Mouse (Mus musculus) stomach, embryonic 14.5 days (tissue): ENCODE results near the gene Ube2j2. TPM values are rescaled to one million over a fixed set of nuclear protein-coding genes. Genes with fewer than 3 reads are reported as not detected.
A peak's percentile ranks its signal among the peaks of the same experiment; 100 is the strongest.

Experiments
- ATAC-seq: fragments of 200-750 bp; cut with Nextera tagmentation; 2 replicates; pipeline ENCODE4 v1.8.0; 2017; ENCODE audit warnings: low read depth, moderate TSS enrichment; ENCODE audit not compliant: insufficient number of reproducible peaks, insufficient read depth, low FRiP score
- H3K27ac ChIP-seq: fragments of 300-500 bp; sonication (generic); 2 replicates; pipeline ENCODE4 v1.5.1; 2014; ENCODE audit warnings: mild to moderate bottlenecking, low read length, moderate library complexity, mixed read lengths
- H3K27me3 ChIP-seq: fragments of 300-500 bp; sonication (generic); 2 replicates; pipeline ENCODE4 v1.6.1; 2014; ENCODE audit warnings: low read length, control low read depth, mixed read lengths; ENCODE audit not compliant: control insufficient read depth, insufficient read depth
- H3K36me3 ChIP-seq: fragments of 300-500 bp; sonication (generic); 2 replicates; pipeline ENCODE4 v1.6.1; 2014; ENCODE audit warnings: mild to moderate bottlenecking, control low read depth, low read length, moderate library complexity, mixed read lengths; ENCODE audit not compliant: control insufficient read depth, insufficient read depth
- H3K4me1 ChIP-seq: fragments of 300-500 bp; sonication (generic); 2 replicates; pipeline ENCODE4 v1.6.1; 2014; ENCODE audit warnings: low read length, control low read depth, mixed read lengths; ENCODE audit not compliant: control insufficient read depth, insufficient read depth
- H3K4me2 ChIP-seq: fragments of 300-500 bp; sonication (generic); replicated peaks from 2 replicates; pipeline ENCODE4 v1.6.1; 2014; ENCODE audit warnings: low read depth, low read length, control low read depth
- H3K4me3 ChIP-seq: fragments of 300-500 bp; sonication (generic); 2 replicates; pipeline ENCODE4 v1.5.1; 2014; ENCODE audit warnings: low read depth, low read length, control low read depth
- H3K9ac ChIP-seq: fragments of 300-500 bp; sonication (generic); replicated peaks from 2 replicates; pipeline ENCODE4 v1.6.1; 2014; ENCODE audit warnings: low read depth, mild to moderate bottlenecking, control low read depth, low read length, moderate library complexity, mixed read lengths
- H3K9me3 ChIP-seq: fragments of 300-500 bp; sonication (generic); 2 replicates; pipeline ENCODE4 v1.6.1; 2016; ENCODE audit warnings: low read depth, low read length, control low read depth; ENCODE audit not compliant: control insufficient read depth
- WGBS: fragments of 180-500 bp; shearing (Covaris S2); extraction: QIAGEN DNeasy Blood & Tissue Kit; methylation state at CpG from one replicate; pipeline ENCODE4 v1.1.7; 2014; 5-methylcytosine and 5-hydroxymethylcytosine counted together
- polyA plus RNA-seq: library from polyadenylated mRNA; unstranded; fragments of >200 nt; fragmentation: Nextera tagmentation; extraction: Ambion mirVana; gene quantifications from 2 replicates; pipeline ENCODE4 v1.2.1, GENCODE M21; 2014

Ube2j2 gene
- polyA plus RNA-seq, 1 experiment from 2014 or later, result 107 TPM

DNA sequence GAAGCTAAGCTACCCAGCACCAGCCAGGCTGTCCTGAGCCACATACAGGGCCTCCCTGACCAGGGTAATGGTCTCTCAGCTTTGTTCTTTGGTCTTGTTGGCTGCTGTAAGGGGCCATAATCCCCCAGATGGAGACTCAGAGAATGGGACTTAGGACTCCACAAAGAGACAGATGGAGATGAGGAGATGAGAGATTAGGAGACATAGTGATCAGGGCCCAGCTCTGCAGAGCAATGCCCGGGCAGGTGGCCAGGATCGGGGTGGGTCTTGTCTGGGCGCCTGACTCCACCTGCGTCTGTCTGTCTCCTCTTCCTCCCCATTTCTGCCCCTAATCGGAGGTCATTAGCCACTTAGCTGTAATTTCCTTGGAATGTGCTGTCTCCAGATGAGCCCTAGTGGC, 26.7 kb downstream of the Ube2j2 start:
- Histone ChIP-seq H3K4me2 (no peak overlapping the region), H3K9ac (no peak overlapping the region), H3K4me3 (no peak overlapping the region), H3K36me3 (peaks cover 11% of the 10 kb centered on the region), H3K27ac (no peak overlapping the region), H3K4me1 (peaks cover 3% of the 10 kb centered on the region; the same call in 1 of the 2 replicates), H3K9me3 (no peaks in the 10 kb centered on the region), H3K27me3 (no peaks in the 10 kb centered on the region)
- 87% methylated on average over 5 of the region's 5 CpGs for WGBS
- ATAC-seq, result no peak

DNA sequence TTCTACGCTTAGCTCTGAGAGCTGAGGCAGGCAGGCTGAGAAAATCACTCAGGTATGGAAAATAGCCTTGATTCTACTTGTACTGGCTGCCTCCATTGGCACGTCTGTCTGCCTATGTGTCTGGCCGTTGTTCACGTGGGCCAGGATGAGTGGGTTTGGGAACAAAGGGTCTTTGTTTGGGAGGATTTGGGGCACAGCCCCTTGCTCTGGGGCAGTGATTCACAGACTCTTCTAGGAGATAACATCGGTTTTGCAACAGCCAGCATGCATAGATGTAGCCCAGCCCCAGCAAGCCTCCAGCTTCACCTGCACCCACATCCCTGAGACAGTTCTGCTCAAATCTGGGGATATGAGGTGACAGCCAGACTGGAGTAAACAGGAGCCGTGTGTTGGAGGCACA, 29.0 kb downstream of the Ube2j2 start:
- Histone ChIP-seq H3K27ac (no peak overlapping the region), H3K4me2 (no peak overlapping the region), H3K9me3 (no peaks in the 10 kb centered on the region), H3K4me3 (no peak overlapping the region), H3K27me3 (no peaks in the 10 kb centered on the region), H3K36me3 (no peaks in the 10 kb centered on the region), H3K9ac (no peak overlapping the region), H3K4me1 (peaks cover 3% of the 10 kb centered on the region; the same call in 1 of the 2 replicates)
- ATAC-seq, result no peak
- WGBS, result 81% methylated on average over 6 of the region's 6 CpGs

DNA sequence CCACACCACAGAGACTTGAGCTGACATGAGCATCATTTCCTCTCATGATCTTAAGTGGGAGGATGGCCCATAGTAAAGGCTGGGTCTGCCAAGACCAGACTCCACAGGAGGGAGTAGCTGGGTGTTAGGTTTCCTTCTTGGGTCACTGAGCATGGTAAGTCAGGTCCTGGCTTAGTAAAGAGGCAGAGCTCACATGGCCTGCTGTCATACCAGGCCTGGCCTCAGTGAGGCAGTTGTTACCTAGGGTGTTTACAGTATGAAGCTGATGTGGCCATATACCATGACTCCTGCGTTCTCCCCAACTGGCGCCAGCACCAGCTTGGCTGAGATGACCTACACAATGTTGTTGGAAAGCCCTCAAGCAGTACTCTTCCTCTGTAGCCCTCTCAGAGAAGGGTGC, 29.6 kb downstream of the Ube2j2 start:
- peaks cover 3% of the 10 kb centered on the region; the same call in 1 of the 2 replicates for H3K4me1 ChIP-seq
- ATAC-seq, result no peak
- no peak overlapping the region for H3K27ac ChIP-seq
- 75% methylated on average over 2 of the region's 2 CpGs for WGBS
- H3K36me3 ChIP-seq, result no peaks in the 10 kb centered on the region
- H3K4me3 ChIP-seq, result no peak overlapping the region
- H3K9me3 ChIP-seq, result no peaks in the 10 kb centered on the region
- no peaks in the 10 kb centered on the region for H3K27me3 ChIP-seq
- no peak overlapping the region for H3K4me2 ChIP-seq
- no peak overlapping the region for H3K9ac ChIP-seq

DNA sequence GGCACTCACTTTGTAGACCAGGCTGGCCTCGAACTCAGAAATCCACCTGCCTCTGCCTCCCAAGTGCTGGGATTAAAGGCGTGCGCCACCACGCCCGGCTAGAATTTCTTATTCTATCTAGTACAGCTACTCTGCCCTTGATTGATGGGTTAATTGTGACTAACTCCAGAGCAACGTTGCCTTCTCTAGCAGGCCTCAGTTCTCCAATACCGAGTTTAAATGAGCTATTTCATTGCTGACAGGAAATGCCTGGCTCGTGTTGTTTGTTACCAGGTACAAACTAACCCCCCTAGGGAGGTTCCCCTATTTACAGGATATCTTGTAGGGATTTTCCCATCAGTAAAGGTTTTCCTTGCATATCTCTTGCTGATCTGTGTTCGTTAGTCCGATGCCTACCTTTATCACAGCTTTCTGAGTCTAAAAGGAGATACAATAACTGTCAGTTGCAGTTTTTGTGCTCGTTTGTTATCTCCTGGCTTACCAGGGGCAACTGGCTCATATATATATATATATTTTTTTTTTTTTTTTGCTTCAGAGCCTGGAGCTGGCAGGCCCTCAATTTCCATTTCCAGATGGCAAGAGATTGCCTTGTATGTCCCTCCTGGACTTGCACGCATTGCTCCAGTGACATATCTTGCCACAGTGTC, 37.9 kb downstream of the Ube2j2 start:
- no peaks in the 10 kb centered on the region for H3K4me1 ChIP-seq
- H3K4me3 ChIP-seq, result no peak overlapping the region
- no peaks in the 10 kb centered on the region for H3K36me3 ChIP-seq
- H3K9ac ChIP-seq, result no peak overlapping the region
- no peak for ATAC-seq
- no peaks in the 10 kb centered on the region for H3K27me3 ChIP-seq
- no peak overlapping the region for H3K4me2 ChIP-seq
- no peak overlapping the region for H3K27ac ChIP-seq
- H3K9me3 ChIP-seq, result no peaks in the 10 kb centered on the region
- WGBS, result 77% methylated on average over 12 of the region's 12 CpGs

GRCm38 (mm10) chr4:155983788-155984187, 40.2 kb downstream of the Ube2j2 start:
- Histone ChIP-seq H3K4me1 (no peaks in the 10 kb centered on the region), H3K4me3 (no peak overlapping the region), H3K36me3 (no peaks in the 10 kb centered on the region), H3K27me3 (no peaks in the 10 kb centered on the region), H3K9ac (no peak overlapping the region), H3K9me3 (no peaks in the 10 kb centered on the region), H3K4me2 (no peak overlapping the region), H3K27ac (no peak overlapping the region)
- WGBS, result 15% methylated on average over 2 of the region's 2 CpGs
- ATAC-seq, result no peak

GRCm38 (mm10) chr4:155991211-155991907, 47.7 kb downstream of the Ube2j2 start:
- Histone ChIP-seq H3K36me3 (peaks cover 4% of the 10 kb centered on the region; the same call in 1 of the 2 replicates), H3K9me3 (no peaks in the 10 kb centered on the region), H3K27me3 (no peaks in the 10 kb centered on the region), H3K9ac (peak overlapping the region; percentile 69), H3K27ac (peak overlapping the region; percentile 95; the same call in 1 of the 2 replicates), H3K4me3 (peak overlapping the region; percentile 72), H3K4me1 (peaks cover 15% of the 10 kb centered on the region; the same call in 1 of the 2 replicates), H3K4me2 (peak overlapping the region; percentile 99)
- 83% methylated on average over 22 of the region's 22 CpGs for WGBS
- no peak for ATAC-seq

GRCm38 (mm10) chr4:155991908-155992230, 48.2 kb downstream of the Ube2j2 start:
- peak; percentile 10 for ATAC-seq
- Histone ChIP-seq H3K9ac (peak overlapping the region; percentile 69), H3K27ac (peak overlapping the region; percentile 95), H3K27me3 (no peaks in the 10 kb centered on the region), H3K4me2 (peak overlapping the region; percentile 99), H3K4me3 (peak overlapping the region; percentile 72), H3K36me3 (peaks cover 8% of the 10 kb centered on the region; the same call in 1 of the 2 replicates), H3K4me1 (peaks cover 15% of the 10 kb centered on the region; the same call in 1 of the 2 replicates), H3K9me3 (no peaks in the 10 kb centered on the region)
- WGBS, result 24% methylated on average over 33 of the region's 37 CpGs

DNA sequence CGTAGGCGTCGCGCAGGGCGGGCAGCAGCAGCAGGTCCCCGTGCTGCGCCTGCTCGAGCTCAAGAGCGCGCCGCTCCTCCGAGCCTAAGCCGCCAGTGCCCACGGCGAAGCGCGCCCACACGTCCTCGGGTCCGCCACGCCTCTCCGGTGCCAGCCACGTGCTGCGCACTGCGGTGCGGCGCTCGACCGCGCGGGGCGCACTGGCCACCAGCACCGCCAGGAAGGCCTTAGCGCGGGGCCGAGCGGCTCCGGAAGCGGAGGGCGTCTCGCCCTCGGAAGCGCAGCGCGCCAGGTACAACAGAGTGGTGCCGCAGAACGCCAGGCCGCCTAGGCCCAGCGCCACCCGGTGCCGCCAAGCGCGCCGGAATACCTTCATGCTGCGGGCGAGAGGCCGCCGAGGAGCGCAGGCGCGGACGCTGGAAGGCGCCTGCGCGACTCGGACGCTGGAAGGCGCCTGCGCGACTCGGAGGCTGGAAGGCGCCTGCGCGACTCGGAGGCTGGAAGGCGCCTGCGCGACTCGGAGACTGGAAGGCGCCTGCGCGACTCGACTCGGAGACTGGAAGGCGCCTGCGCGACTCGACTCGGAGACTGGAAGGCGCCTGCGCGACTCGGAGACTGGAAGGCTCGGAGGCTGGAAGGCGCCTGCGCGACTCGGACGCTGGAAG, 48.7 kb downstream of the Ube2j2 start, which contains the start of the genes B3galt6 and Sdf4:
TSS of gene B3galt6 (minus strand) at position 409 of the 665 bp plus-strand sequence.
TSS of gene Sdf4 (plus strand) at position 632 of the 665 bp plus-strand sequence.
- Histone ChIP-seq H3K27me3 (no peaks in the 10 kb centered on the region), H3K9ac (peak within 1 kb of the TSS; percentile 76), H3K36me3 (peaks cover 12% of the 10 kb centered on the region; the same call in 1 of the 2 replicates), H3K4me2 (peak within 1 kb of the TSS; percentile 99), H3K27ac (peak within 1 kb of the TSS; percentile 95), H3K4me3 (peak within 1 kb of the TSS; percentile 72), H3K9me3 (no peaks in the 10 kb centered on the region), H3K4me1 (peaks cover 15% of the 10 kb centered on the region; the same call in 1 of the 2 replicates)
- WGBS, result under 1% methylated on average over 98 of the region's 99 CpGs
- peak; percentile 85 for ATAC-seq
